Mouse (Mus musculus): Measurements from ENCODE around the gene Gm21477.
"Not testable (repeated sequence)": the region's sequence is repeated elsewhere in the genome, so short reads cannot be mapped to it uniquely, and the experiment has no call there.

Gene Gm21477

DNA sequence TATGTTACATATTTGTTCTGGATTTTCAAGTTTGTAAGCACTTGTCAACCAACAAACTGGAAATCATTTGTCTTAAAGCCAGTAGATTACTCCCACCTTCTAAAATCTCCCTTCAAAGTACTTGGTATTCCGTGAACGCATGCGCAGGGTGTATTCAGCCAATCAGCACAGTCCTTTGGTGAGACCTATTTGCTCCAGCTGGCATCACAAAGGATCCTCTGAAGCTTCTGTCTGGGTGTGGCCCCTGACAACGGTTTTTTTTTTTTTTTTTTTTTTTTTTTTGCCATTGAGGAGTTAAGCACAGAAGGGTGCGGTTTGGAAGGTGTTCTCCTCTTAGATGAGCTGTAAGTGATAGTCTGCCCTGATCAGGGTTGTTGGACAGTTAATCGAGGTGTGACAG, at the start of gene Gm21477:
Gm21477 (plus strand) TSS at position 301 of the 400 bp plus-strand sequence.
- not testable (repeated sequence) for DNase-seq (ENCODE audit: extremely low read depth, insufficient read length, low spot score)
